Mouse (Mus musculus): ENCODE results near the gene Arhgap42. TPM values are rescaled to one million over a fixed set of nuclear protein-coding genes. Genes with fewer than 3 reads are reported as not detected.

Arhgap42 gene
- total RNA-seq, 1 experiment = 4.3 TPM

DNA sequence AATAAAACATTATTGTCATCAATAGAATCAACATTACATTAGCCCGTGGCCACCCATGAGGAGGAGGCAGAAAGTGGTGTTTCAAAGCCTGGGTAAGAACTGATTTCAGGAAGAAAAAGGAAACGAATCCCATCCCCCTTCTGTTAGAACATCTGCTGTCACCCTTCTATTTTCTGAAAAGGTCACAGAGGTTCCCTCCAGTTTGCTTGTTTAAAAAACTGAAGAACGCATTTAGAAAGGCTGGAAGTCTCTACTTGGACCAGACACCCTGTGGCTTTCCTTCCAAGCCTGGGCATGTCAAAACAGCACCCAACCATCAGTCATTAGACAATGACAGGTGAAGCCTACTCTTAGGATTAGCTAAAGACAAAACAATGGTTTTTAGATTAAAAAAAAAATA, 40.3 kb downstream of the Arhgap42 start:
- DNase-seq (ENCODE audit: low read depth, low spot score) = no peak
- in situ Hi-C loops (cut with MboI; ENCODE audit: low sequenced_read_pairs in 2 of 2, unreplicated experiment in 2 of 2) = no loop called here

DNA sequence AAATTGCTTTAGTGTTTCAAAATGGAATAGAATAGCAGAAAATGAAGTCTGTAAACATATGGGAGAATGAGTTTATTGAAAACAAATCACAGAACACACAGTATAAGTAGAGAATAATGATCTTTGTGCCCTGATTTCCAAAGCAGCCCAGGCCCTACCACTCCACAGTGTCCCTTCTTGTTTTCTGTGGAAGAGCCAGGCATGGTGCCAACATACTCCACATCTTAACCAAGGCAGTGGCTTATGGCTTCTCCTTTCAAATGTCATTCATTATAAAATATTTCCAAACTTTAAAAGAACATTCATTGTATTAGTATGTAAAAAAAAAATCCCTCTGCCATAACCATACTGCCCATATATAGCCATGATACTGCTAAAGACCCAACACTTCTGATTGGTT, 42.9 kb downstream of the Arhgap42 start:
- in situ Hi-C loops (cut with MboI; ENCODE audit: low sequenced_read_pairs in 2 of 2, unreplicated experiment in 2 of 2) = no loop called here
- no peak for TF ChIP-seq CHD2 (IDR thresholded peaks at IDR 0.05; ENCODE audit: low read depth, low read length)
- TF ChIP-seq ZC3H11A (IDR thresholded peaks at IDR 0.05; ENCODE audit: borderline replicate concordance, low read depth, low read length) = no peak
- no peak for TF ChIP-seq HCFC1 (IDR thresholded peaks at IDR 0.05; ENCODE audit: borderline replicate concordance, insufficient read depth, low read length)
- TF ChIP-seq MAFK (IDR thresholded peaks at IDR 0.05; ENCODE audit: insufficient read depth, low read depth, low read length) = no peak
- TF ChIP-seq ZNF384 (IDR thresholded peaks at IDR 0.05; ENCODE audit: low read depth, low read length) = no peak
- no peak overlapping the region for H3K9ac ChIP-seq (ENCODE audit: insufficient read depth, low read depth, low read length, poor library complexity, severe bottlenecking)
- H3K27ac ChIP-seq (ENCODE audit: insufficient read depth, low read depth, low read length, poor library complexity, severe bottlenecking) = no peak overlapping the region
- H3K4me1 ChIP-seq (ENCODE audit: control insufficient read depth in 2 of 2, insufficient read depth in 2 of 2, low read length in 2 of 2, poor library complexity in 1 of 2) = peaks cover 0 to 4% of the 10 kb centered on the region in 2 experiments; a peak in 1 of 4 replicates
- no peaks in the 10 kb centered on the region for H3K36me3 ChIP-seq (ENCODE audit: control insufficient read depth, insufficient read depth, low read length, poor library complexity, severe bottlenecking)
- DNase-seq (ENCODE audit: low read depth, low spot score) = no peak
- H3K4me3 ChIP-seq (ENCODE audit: insufficient read depth in 1 of 2, low read depth in 1 of 2, low read length in 2 of 2, poor library complexity in 1 of 2, severe bottlenecking in 1 of 2) = no peak overlapping the region
- H3K9me3 ChIP-seq (ENCODE audit: control insufficient read depth, insufficient read depth, low read depth, low read length) = no peaks in the 10 kb centered on the region

More for the DNA sequence above, 40.3 kb downstream of the Arhgap42 start:
- Histone ChIP-seq H3K9me3 (ENCODE audit: control insufficient read depth, insufficient read depth, low read depth, low read length) (no peaks in the 10 kb centered on the region), H3K4me3 (ENCODE audit: insufficient read depth in 1 of 2, low read depth in 1 of 2, low read length in 2 of 2, poor library complexity in 1 of 2, severe bottlenecking in 1 of 2) (no peak overlapping the region), H3K4me1 (ENCODE audit: control insufficient read depth in 2 of 2, insufficient read depth in 2 of 2, low read length in 2 of 2, poor library complexity in 1 of 2) (peaks cover 0 to 4% of the 10 kb centered on the region in 2 experiments; a peak in 1 of 4 replicates), H3K27ac (ENCODE audit: insufficient read depth, low read depth, low read length, poor library complexity, severe bottlenecking) (no peak overlapping the region), H3K9ac (ENCODE audit: insufficient read depth, low read depth, low read length, poor library complexity, severe bottlenecking) (no peak overlapping the region), H3K36me3 (ENCODE audit: control insufficient read depth, insufficient read depth, low read length, poor library complexity, severe bottlenecking) (no peaks in the 10 kb centered on the region)
- TF ChIP-seq ZC3H11A (IDR thresholded peaks at IDR 0.05; ENCODE audit: borderline replicate concordance, low read depth, low read length) (no peak), CHD2 (IDR thresholded peaks at IDR 0.05; ENCODE audit: low read depth, low read length) (no peak), MAFK (IDR thresholded peaks at IDR 0.05; ENCODE audit: insufficient read depth, low read depth, low read length) (no peak), ZNF384 (IDR thresholded peaks at IDR 0.05; ENCODE audit: low read depth, low read length) (no peak), HCFC1 (IDR thresholded peaks at IDR 0.05; ENCODE audit: borderline replicate concordance, insufficient read depth, low read length) (no peak)

DNA sequence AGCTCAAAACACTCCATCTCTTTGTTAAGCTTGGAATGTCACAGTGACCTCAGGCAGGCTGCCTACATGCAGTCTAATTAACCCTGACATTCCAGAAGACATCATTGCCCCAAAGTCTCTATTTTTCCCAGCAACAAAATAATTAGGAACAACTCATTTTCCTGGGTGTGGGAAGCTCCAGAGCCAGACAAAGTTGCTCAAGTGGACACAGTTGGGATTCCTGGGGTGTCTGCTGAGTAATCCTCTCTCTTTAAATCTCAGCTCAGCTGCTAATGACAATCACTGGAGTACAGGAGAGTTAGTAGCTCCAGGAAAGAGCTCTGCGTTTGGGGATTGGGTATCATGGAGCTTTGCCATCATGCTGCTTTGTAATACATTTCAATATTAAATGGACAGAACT, 44.4 kb downstream of the Arhgap42 start:
- Histone ChIP-seq H3K9ac (ENCODE audit: insufficient read depth, low read depth, low read length, poor library complexity, severe bottlenecking) (no peak overlapping the region), H3K27ac (ENCODE audit: insufficient read depth, low read depth, low read length, poor library complexity, severe bottlenecking) (no peak overlapping the region), H3K36me3 (ENCODE audit: control insufficient read depth, insufficient read depth, low read length, poor library complexity, severe bottlenecking) (no peaks in the 10 kb centered on the region), H3K4me1 (ENCODE audit: control insufficient read depth in 2 of 2, insufficient read depth in 2 of 2, low read length in 2 of 2, poor library complexity in 1 of 2) (0 out of 4 replicates have a peak, but pooled peaks cover 0 to 2% of the 10 kb centered on the region in 2 experiments), H3K9me3 (ENCODE audit: control insufficient read depth, insufficient read depth, low read depth, low read length) (no peaks in the 10 kb centered on the region), H3K4me3 (ENCODE audit: insufficient read depth in 1 of 2, low read depth in 1 of 2, low read length in 2 of 2, poor library complexity in 1 of 2, severe bottlenecking in 1 of 2) (no peak overlapping the region)
- in situ Hi-C loops (cut with MboI; ENCODE audit: low sequenced_read_pairs in 2 of 2, unreplicated experiment in 2 of 2) = no loop called here
- TF ChIP-seq CHD2 (IDR thresholded peaks at IDR 0.05; ENCODE audit: low read depth, low read length) = no peak
- no peak for TF ChIP-seq ZC3H11A (IDR thresholded peaks at IDR 0.05; ENCODE audit: borderline replicate concordance, low read depth, low read length)
- TF ChIP-seq HCFC1 (IDR thresholded peaks at IDR 0.05; ENCODE audit: borderline replicate concordance, insufficient read depth, low read length) = no peak
- TF ChIP-seq MAFK (IDR thresholded peaks at IDR 0.05; ENCODE audit: insufficient read depth, low read depth, low read length) = no peak
- TF ChIP-seq ZNF384 (IDR thresholded peaks at IDR 0.05; ENCODE audit: low read depth, low read length) = no peak
- no peak for DNase-seq (ENCODE audit: low read depth, low spot score)

DNA sequence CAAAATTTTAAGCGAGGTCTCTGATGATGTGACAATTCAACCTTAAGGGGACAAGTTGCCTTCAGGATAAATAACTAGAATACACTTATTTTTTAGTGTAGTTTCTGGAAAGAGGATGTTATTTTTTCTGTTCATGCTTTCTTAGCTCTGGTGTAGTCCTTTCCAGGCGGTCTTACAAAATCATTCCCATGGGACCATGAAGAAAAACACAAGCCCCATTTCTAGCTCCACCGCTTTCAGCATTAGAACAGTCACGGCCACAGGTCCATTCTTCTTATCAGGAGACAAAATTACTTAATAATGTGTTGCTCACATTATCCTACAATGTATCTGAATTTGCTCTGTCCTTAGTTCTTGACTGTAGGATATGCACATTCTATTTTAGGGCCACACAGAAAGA, 46.2 kb downstream of the Arhgap42 start:
- no peaks in the 10 kb centered on the region for H3K9me3 ChIP-seq (ENCODE audit: control insufficient read depth, insufficient read depth, low read depth, low read length)
- DNase-seq (ENCODE audit: low read depth, low spot score) = no peak
- H3K36me3 ChIP-seq (ENCODE audit: control insufficient read depth, insufficient read depth, low read length, poor library complexity, severe bottlenecking) = no peaks in the 10 kb centered on the region
- TF ChIP-seq ZC3H11A (IDR thresholded peaks at IDR 0.05; ENCODE audit: borderline replicate concordance, low read depth, low read length) (no peak), MAFK (IDR thresholded peaks at IDR 0.05; ENCODE audit: insufficient read depth, low read depth, low read length) (no peak), CHD2 (IDR thresholded peaks at IDR 0.05; ENCODE audit: low read depth, low read length) (no peak), ZNF384 (IDR thresholded peaks at IDR 0.05; ENCODE audit: low read depth, low read length) (no peak), HCFC1 (IDR thresholded peaks at IDR 0.05; ENCODE audit: borderline replicate concordance, insufficient read depth, low read length) (no peak)
- in situ Hi-C loops (cut with MboI; ENCODE audit: low sequenced_read_pairs in 2 of 2, unreplicated experiment in 2 of 2) = no loop called here
- no peak overlapping the region for H3K27ac ChIP-seq (ENCODE audit: insufficient read depth, low read depth, low read length, poor library complexity, severe bottlenecking)
- no peak overlapping the region for H3K4me3 ChIP-seq (ENCODE audit: insufficient read depth in 1 of 2, low read depth in 1 of 2, low read length in 2 of 2, poor library complexity in 1 of 2, severe bottlenecking in 1 of 2)
- no peaks in the 10 kb centered on the region for H3K4me1 ChIP-seq (ENCODE audit: control insufficient read depth in 2 of 2, insufficient read depth in 2 of 2, low read length in 2 of 2, poor library complexity in 1 of 2)
- H3K9ac ChIP-seq (ENCODE audit: insufficient read depth, low read depth, low read length, poor library complexity, severe bottlenecking) = no peak overlapping the region

DNA sequence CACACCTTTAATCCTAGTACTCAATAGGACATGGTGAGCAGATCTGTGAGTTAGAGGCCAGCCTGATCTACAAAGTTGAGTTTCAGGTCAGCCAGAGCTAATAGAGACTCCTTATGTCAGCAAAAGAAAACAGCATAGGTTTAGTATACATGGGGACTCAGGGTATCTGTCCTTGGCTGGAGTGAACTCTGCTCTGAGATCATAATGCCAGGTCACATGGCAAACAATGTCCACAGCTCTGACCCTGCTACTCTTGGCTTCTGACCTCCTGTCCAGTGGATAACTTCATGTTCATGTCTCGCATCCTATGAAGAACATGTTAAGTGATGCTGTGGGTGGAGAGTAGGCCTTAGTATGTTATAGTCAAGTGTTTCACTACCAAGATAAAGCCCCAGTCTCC, 48.1 kb downstream of the Arhgap42 start:
- no peak overlapping the region for H3K9ac ChIP-seq (ENCODE audit: insufficient read depth, low read depth, low read length, poor library complexity, severe bottlenecking)
- TF ChIP-seq MAFK (IDR thresholded peaks at IDR 0.05; ENCODE audit: insufficient read depth, low read depth, low read length) (no peak), CHD2 (IDR thresholded peaks at IDR 0.05; ENCODE audit: low read depth, low read length) (no peak), ZNF384 (IDR thresholded peaks at IDR 0.05; ENCODE audit: low read depth, low read length) (no peak), ZC3H11A (IDR thresholded peaks at IDR 0.05; ENCODE audit: borderline replicate concordance, low read depth, low read length) (no peak), HCFC1 (IDR thresholded peaks at IDR 0.05; ENCODE audit: borderline replicate concordance, insufficient read depth, low read length) (no peak)
- H3K4me1 ChIP-seq (ENCODE audit: control insufficient read depth in 2 of 2, insufficient read depth in 2 of 2, low read length in 2 of 2, poor library complexity in 1 of 2) = no peaks in the 10 kb centered on the region
- H3K4me3 ChIP-seq (ENCODE audit: insufficient read depth in 1 of 2, low read depth in 1 of 2, low read length in 2 of 2, poor library complexity in 1 of 2, severe bottlenecking in 1 of 2) = no peak overlapping the region
- H3K36me3 ChIP-seq (ENCODE audit: control insufficient read depth, insufficient read depth, low read length, poor library complexity, severe bottlenecking) = no peaks in the 10 kb centered on the region
- no peak overlapping the region for H3K27ac ChIP-seq (ENCODE audit: insufficient read depth, low read depth, low read length, poor library complexity, severe bottlenecking)
- DNase-seq (ENCODE audit: low read depth, low spot score) = no peak
- in situ Hi-C loops (cut with MboI; ENCODE audit: low sequenced_read_pairs in 2 of 2, unreplicated experiment in 2 of 2) = no loop called here
- H3K9me3 ChIP-seq (ENCODE audit: control insufficient read depth, insufficient read depth, low read depth, low read length) = no peaks in the 10 kb centered on the region
